Mouse (Mus musculus): Measurements from ENCODE around the gene Six3. TPM values are rescaled to one million over a fixed set of nuclear protein-coding genes. Genes with fewer than 3 reads are reported as not detected.

Six3 gene
- total and polyA plus RNA-seq, 3 experiments: not detected

GRCm38 (mm10) chr17:85578290-85578689, 35.1 kb upstream of the Six3 start:
- Histone ChIP-seq H3K27me3 (ENCODE audit: control insufficient read depth in 1 of 2, insufficient read depth in 2 of 2, low read length in 2 of 2) (no peaks in the 10 kb centered on the region), H3K9ac (ENCODE audit: control insufficient read depth, low read depth, low read length, poor library complexity, severe bottlenecking) (no peak overlapping the region), H3K79me2 (ENCODE audit: control insufficient read depth, insufficient read depth, low read length, poor library complexity) (no peaks in the 10 kb centered on the region), H3K27ac (ENCODE audit: control insufficient read depth, low read depth, low read length) (no peak overlapping the region), H3K9me3 (replicated peaks; ENCODE audit: insufficient read depth, low read length) (no peaks in the 10 kb centered on the region), H3K4me1 (ENCODE audit: control insufficient read depth in 1 of 2, insufficient read depth in 2 of 2, low read length in 2 of 2) (peaks cover 9 to 24% of the 10 kb centered on the region in 2 experiments), H3K4me3 (ENCODE audit: control insufficient read depth in 1 of 2, insufficient read depth in 1 of 2, low read depth in 2 of 2, low read length in 2 of 2) (no peak overlapping the region), H3K36me3 (ENCODE audit: control insufficient read depth in 1 of 2, insufficient read depth in 2 of 2, low read length in 2 of 2) (peaks cover 0 to 6% of the 10 kb centered on the region in 2 experiments; a peak in 2 of 4 replicates)
- DNase-seq (ENCODE audit: low read depth, low spot score): no peak
- no peak for TF ChIP-seq MYC (IDR thresholded peaks at IDR 0.05; ENCODE audit: low read depth, low read length)
- no peak for TF ChIP-seq HCFC1 (IDR thresholded peaks at IDR 0.05; ENCODE audit: low read depth, low read length)
- TF ChIP-seq GATA1 (IDR thresholded peaks at IDR 0.05; ENCODE audit: low read depth, low read length): no peak
- no peak for TF ChIP-seq BHLHE40 (IDR thresholded peaks at IDR 0.05; ENCODE audit: borderline replicate concordance, low read depth, low read length)
- TF ChIP-seq POLR2A (IDR thresholded peaks at IDR 0.05; ENCODE audit: control insufficient read depth in 1 of 2, insufficient read depth in 1 of 2, low read depth in 1 of 2, low read length in 2 of 2, poor library complexity in 1 of 2): no peak
- TF ChIP-seq ELF1 (IDR thresholded peaks at IDR 0.05; ENCODE audit: low read depth, low read length): no peak
- no peak for TF ChIP-seq JUND (IDR thresholded peaks at IDR 0.05; ENCODE audit: low read depth, low read length)
- TF ChIP-seq ZNF384 (IDR thresholded peaks at IDR 0.05; ENCODE audit: low read depth, low read length): no peak
- TF ChIP-seq UBTF (IDR thresholded peaks at IDR 0.05; ENCODE audit: borderline replicate concordance, insufficient read depth, low read depth, low read length): no peak
- no peak for TF ChIP-seq USF1 (IDR thresholded peaks at IDR 0.05; ENCODE audit: low read depth, low read length)
- no peak for TF ChIP-seq POLR2AphosphoS2 (IDR thresholded peaks at IDR 0.05; ENCODE audit: low read length)
- TF ChIP-seq MAX (IDR thresholded peaks at IDR 0.05; ENCODE audit: low read length): no peak
- TF ChIP-seq USF2 (IDR thresholded peaks at IDR 0.05; ENCODE audit: borderline replicate concordance in 1 of 2, insufficient read depth in 1 of 2, low read depth in 1 of 2, low read length in 2 of 2): no peak
- TF ChIP-seq RAD21 (IDR thresholded peaks at IDR 0.05; ENCODE audit: low read depth, low read length): no peak
- no peak for TF ChIP-seq CTCF (IDR thresholded peaks at IDR 0.05 in 2 of 3, conservative IDR thresholded peaks at IDR 0.05 in 1 of 3; ENCODE audit: control insufficient read depth in 1 of 3, insufficient read depth in 1 of 3, low read depth in 2 of 3, low read length in 3 of 3, poor library complexity in 1 of 3, severe bottlenecking in 1 of 3)

GRCm38 (mm10) chr17:85579350-85579749, 34.1 kb upstream of the Six3 start:
- Histone ChIP-seq H3K27ac (ENCODE audit: control insufficient read depth, low read depth, low read length) (no peak overlapping the region), H3K79me2 (ENCODE audit: control insufficient read depth, insufficient read depth, low read length, poor library complexity) (no peaks in the 10 kb centered on the region), H3K9ac (ENCODE audit: control insufficient read depth, low read depth, low read length, poor library complexity, severe bottlenecking) (no peak overlapping the region), H3K4me3 (ENCODE audit: control insufficient read depth in 1 of 2, insufficient read depth in 1 of 2, low read depth in 2 of 2, low read length in 2 of 2) (peak overlapping the region in 1 of 2 experiments; percentile 13; a peak in 1 of 4 replicates), H3K4me1 (ENCODE audit: control insufficient read depth in 1 of 2, insufficient read depth in 2 of 2, low read length in 2 of 2) (peaks cover 9 to 24% of the 10 kb centered on the region in 2 experiments), H3K36me3 (ENCODE audit: control insufficient read depth in 1 of 2, insufficient read depth in 2 of 2, low read length in 2 of 2) (peaks cover 0 to 6% of the 10 kb centered on the region in 2 experiments; a peak in 2 of 4 replicates), H3K27me3 (ENCODE audit: control insufficient read depth in 1 of 2, insufficient read depth in 2 of 2, low read length in 2 of 2) (no peaks in the 10 kb centered on the region), H3K9me3 (replicated peaks; ENCODE audit: insufficient read depth, low read length) (no peaks in the 10 kb centered on the region)
- peak; percentile 88 for DNase-seq (ENCODE audit: low read depth, low spot score)
- TF ChIP-seq ETS1 (IDR thresholded peaks at IDR 0.05; ENCODE audit: low read depth, low read length) (peak; percentile 90), USF2 (IDR thresholded peaks at IDR 0.05; ENCODE audit: borderline replicate concordance in 1 of 2, insufficient read depth in 1 of 2, low read depth in 1 of 2, low read length in 2 of 2) (no peak), RCOR1 (IDR thresholded peaks at IDR 0.05; ENCODE audit: low read depth, low read length) (peak; percentile 88), MAX (IDR thresholded peaks at IDR 0.05; ENCODE audit: low read length) (peak; percentile 61), SIN3A (IDR thresholded peaks at IDR 0.05; ENCODE audit: low read length) (peak; percentile 43), GATA1 (IDR thresholded peaks at IDR 0.05; ENCODE audit: low read depth, low read length) (peak; percentile 92), MAFK (IDR thresholded peaks at IDR 0.05; ENCODE audit: borderline replicate concordance, low read depth, low read length) (0 out of 2 replicates have a peak, but pooled peaks have one; percentile 41), ELF1 (IDR thresholded peaks at IDR 0.05; ENCODE audit: low read depth, low read length) (no peak), MYC (IDR thresholded peaks at IDR 0.05; ENCODE audit: low read depth, low read length) (no peak), TAL1 (IDR thresholded peaks at IDR 0.05; ENCODE audit: low read length) (peak; percentile 92), MXI1 (IDR thresholded peaks at IDR 0.05; ENCODE audit: low read depth, low read length) (peak; percentile 76), EP300 (IDR thresholded peaks at IDR 0.05; ENCODE audit: low read depth in 1 of 2, low read length in 2 of 2) (peak; percentile 91 to 94), TCF12 (IDR thresholded peaks at IDR 0.05; ENCODE audit: low read depth, low read length) (peak; percentile 98), BHLHE40 (IDR thresholded peaks at IDR 0.05; ENCODE audit: borderline replicate concordance, low read depth, low read length) (0 out of 2 replicates have a peak, but pooled peaks have one; percentile 15)

Measured in MEL (cell line).